Mouse (Mus musculus) liver (tissue): ENCODE results near the gene Thada.
"Not testable (repeated sequence)": the region's sequence is repeated elsewhere in the genome, so short reads cannot be mapped to it uniquely, and the experiment has no call there.

Source experiments
- DNase-seq: peaks from one replicate; pipeline ENCODE4 v3.0.0-alpha.2; 2020; ENCODE audit warnings: mixed read lengths

The Thada gene

DNA sequence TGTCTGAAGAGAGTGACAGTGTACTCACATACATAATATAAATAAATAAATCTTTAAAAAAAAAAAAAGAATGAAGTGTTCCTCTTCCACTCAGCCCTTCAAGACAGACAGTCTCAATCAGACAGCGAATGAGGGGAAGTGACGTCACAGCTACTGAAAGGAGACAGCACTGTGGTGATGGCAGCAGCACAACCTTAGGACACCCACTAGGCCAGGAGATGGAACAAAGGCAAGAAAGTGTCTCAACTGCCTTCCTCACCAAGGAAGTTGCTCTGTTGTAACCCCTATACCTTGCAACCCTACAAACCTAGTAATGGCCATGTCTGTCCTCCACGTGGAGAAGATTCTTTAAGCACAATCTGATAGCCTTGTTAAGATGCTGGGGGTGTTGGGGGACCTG, 125.4 kb downstream of the Thada start:
- no peak for DNase-seq

DNA sequence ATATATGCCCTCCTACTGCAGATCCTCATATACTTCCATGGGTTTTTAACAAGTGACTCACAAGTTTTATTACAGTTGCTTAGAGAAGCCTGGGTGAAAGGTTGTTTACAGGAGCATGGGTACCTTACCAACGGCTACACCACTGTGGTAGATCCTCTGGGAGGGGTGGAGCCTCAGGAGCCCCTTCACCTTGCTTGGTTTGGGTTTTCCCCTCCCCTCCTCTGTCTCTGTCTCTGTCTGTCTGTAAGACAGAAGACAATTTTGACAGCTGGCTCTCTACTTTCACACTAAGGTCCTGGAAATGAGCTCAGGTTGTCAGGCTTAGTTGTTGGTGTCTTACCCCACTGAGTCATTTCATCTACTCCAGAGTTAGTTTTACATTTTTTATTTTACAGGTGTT, 130.0 kb downstream of the Thada start:
- no peak for DNase-seq

DNA sequence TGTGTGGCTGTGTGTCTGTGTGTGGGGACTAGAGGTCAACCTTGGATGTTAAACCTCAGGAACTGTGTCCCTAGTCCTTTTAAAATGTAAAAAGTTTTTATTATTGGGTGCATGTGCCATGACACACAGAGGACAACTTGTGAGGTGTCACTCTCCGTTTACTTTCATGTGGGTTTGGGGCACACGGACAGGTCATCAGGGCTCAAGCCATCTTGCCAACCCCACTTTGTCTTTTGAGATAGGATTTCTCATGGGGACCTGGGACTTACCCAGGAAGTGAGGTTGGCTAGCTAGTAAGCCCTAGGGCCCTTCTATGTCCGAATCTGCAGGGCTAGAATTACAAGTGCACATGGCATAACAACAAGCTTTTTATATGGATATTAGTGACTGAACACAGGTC, 130.9 kb downstream of the Thada start:
- no peak for DNase-seq

DNA sequence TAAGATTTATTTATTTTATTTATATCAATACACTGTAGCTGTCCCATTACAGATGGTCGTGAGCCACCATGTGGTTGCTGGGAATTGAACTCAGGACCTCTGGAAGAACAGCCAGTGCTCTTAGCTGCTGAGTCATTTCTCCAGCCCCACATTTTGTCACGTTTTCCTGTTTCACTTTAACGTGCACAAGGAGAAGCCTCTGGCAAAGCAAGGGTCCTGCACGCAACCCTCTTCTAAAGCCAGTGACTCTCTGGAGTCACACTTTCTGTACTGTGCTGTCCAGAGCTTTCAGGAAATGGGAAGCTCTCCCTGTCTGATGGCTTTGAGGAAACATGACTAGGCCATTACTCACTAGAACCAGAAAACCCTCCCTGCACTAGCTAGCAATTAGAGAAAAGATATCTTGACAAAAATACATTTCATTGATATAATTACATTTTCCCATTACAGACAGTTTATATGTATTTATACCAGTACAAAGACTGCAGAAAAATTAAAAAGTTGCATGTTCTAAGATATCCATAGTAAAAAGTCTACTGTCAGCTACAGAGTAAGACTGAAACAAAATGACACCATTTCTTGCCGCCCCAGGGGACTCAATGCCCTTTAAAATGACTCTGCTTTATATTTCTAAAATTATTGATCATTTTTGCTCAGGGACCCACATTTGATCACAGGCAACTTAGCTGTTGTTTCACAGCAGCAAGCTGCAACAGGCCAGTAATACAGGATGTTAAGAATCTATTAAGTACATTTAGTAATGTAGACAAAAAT, 131.6 kb downstream of the Thada start:
- DNase-seq: no peak

DNA sequence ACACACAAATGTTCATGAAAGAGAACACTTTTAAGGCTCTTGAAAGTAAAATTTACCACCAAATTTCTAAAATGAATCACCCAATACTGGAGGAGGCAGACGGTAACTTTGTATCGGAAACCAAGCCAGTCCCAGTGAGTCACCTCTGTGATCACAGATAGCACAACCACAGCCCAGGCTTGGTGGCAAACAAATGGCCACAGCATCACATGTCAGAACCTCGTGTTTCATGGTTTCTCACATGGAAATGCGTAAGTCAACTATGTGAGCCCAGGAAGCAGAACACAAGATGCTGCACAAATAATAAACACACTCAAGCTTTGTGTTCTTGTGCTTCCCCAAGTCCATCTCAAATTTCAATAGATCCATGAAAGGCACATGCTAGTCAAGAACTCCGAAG, 133.1 kb downstream of the Thada start:
- DNase-seq: no peak

DNA sequence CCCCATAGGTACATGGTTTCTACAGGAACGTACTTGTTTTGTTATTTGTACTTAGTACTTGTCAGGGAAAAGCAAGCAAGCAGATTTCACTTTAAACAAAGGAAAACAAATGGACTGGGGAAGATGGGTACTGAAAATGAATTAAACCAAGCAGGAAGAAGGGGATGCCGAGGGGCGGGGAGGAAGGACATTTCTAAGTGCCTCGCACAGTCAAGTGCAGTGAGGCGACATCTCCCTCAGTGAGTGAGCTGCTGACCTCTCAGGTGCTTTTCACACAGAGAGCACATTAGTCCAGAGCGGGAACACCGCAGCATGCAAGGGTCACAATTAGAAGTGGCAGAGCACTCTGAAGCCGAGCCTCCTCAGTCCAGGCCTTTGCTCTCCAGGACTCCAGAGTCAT, 135.0 kb downstream of the Thada start:
- DNase-seq: no peak

DNA sequence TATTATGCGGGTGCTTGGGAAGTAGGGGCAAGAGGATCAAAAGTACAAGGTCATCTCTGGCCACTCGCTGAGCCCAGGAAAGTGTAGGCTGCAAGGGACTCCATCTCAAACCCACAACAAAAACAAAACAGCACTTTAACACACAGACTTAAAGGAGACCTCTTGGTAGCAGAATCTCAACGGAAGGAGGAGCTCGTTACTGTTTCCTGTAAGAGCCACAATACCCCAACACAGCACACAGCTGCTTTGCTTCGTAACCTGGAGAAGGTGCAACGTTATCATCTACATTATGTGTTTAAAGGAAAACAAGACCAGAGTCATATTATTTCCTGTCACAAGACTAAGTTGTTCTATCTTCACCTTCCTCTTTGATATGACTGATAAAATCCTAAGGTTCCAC, 135.5 kb downstream of the Thada start:
- no peak for DNase-seq

DNA sequence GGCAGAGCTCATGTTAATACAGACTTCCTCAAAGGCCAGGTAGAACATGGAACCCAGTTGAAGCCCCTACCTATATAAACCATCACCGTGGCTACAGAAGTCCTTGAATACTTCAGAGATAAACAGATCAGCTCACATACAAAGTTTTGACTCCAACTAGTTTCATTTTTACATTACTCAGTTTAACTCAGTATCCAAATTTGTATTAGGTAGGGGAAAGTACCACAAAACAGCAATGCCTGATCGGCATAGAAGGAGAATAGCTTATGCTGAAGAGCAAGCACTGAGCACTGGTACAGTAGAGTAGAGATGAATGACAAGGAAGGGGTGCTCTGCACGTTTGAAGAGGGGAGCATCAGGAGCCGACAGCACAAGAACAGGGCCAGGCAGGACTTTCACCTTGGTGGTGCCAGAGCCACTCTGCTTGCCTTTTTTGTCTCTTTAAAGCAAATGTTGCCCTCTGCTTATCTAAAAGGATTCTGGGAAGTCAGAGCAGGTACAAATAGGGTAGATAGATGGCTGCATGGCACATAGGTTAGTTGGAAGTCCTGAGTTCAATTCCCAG, 136.0 kb downstream of the Thada start:
- no peak for DNase-seq

DNA sequence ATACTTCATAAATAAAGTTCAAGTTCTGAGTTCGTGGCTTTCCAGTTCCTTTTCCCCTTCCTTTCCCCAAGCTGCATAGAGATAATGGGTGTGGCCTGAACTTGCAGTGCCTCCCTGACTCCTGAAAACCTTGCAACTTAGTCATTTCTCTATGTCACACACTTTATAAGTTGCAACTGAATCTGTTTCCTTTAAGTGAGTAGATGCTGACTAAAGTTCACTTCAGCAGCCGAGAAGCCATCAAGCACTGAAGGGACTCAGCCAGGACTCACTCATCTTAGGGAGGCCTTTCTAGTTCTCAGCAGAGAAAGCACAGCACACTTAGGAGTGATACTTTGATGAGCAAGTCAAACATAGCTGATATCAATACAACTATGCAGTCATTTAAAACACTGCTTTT, 137.5 kb downstream of the Thada start:
- no peak for DNase-seq

DNA sequence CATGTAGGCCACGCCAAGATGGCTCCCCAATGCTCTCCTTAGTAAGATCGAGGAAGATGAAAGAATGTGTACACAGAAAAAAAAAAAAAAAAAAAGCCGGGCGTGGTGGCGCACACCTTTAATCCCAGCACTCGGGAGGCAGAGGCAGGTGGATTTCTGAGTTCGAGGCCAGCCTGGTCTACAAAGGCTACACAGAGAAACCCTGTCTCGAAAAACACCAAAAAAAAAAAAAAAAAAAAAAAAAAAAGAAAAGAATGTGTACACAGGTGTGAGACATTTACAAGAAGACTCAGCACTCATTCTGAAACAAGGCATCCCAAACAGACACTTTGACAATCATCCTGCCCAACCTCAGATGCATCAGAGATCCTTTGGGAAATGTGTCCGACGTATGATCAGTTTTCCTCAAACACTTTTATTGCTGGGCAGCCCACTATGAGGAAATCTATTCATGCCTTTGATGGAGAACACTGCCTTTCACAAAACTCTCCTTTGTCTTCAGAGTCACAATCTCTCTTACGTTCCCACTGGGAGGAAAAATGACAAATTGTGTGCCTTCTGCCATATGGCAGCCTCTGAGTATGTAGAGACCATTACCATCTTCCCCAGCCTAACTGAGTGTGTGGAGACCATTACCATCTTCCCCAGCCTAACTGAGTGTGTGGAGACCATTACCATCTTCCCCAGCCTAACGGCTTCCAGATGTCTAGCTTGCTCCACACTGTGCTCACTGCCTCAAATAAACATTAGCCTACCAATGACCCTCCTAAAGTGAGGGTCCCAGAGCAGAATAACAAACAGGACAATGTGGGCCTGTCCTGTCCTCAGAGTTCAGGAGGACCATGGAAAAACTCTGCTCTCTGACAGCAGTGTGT, 138.7 kb downstream of the Thada start:
- DNase-seq: no peak

DNA sequence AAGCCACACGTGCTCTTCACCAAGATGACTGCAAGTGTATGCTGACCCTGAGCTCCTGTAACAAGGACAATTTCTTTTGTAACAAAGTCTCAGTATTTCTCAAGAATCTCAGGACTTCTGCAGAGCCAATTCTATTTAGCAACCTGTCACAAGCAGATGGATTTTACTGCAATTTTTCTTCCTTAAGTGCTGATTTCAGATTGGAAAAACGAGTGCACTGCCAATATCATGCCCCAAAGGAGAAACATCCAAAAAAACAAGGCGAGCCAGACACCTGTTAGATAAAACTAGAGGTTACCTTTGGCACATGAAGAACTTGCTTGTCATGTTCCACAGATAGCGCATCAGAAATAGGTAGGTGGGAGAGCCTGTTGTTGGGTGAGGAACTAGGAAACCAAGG, 143.8 kb downstream of the Thada start:
- DNase-seq: no peak

DNA sequence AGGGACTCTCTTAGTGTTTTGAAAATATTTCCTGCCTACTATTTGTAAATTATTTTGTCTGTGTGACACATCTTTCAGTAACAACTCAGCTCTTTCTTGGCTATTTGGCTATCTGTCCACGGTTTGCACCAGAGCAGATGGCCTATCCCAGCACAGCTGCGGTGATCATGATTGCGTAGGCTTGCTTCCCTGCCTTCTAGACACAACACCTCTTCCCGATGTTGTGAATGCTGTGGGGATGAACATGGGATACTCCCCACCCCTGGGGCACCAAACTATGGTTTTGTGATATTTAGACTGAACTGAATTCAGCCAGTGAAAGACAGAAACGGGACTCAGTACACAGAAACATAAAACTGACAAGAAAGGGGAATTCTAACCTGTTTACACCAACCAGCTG, 144.7 kb downstream of the Thada start:
- DNase-seq: no peak

DNA sequence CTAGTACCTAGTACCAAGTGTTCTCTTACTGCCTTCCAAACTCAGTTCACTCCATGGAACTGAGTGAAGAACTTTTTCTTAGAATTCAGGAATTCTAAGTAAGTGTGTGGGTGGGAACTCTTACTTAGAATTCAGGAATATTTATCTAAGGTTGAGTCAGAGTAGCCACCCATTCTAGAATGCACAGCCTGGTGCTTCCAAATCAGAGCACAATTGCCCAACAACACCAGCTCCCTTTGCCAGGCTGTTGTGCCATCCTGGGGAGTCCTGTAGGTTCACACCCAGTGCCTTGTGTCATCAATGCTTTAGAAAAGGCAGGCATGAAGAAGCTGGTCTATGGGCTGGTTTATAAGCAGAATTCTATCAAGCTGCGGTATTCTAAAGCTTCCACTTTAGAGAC, 145.4 kb downstream of the Thada start:
- DNase-seq: no peak

DNA sequence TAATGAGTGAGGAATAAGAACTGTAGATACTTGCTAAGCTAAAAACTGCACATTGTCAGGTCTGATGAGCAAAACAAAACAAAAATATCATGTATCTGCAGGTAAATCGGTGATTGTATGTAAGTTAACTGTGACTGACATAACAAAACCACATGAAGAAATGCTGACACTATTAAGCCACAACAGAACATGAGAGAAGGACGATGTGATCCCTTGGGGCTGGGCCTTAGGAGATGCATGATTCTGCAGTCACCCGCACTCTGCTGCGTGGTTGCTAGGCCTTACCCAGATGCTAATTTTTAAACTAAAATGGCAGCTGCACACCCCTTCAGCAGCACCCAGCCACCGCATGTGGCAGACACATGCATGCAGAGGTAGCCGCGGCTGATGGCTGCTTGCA, 151.7 kb downstream of the Thada start:
- DNase-seq: no peak

DNA sequence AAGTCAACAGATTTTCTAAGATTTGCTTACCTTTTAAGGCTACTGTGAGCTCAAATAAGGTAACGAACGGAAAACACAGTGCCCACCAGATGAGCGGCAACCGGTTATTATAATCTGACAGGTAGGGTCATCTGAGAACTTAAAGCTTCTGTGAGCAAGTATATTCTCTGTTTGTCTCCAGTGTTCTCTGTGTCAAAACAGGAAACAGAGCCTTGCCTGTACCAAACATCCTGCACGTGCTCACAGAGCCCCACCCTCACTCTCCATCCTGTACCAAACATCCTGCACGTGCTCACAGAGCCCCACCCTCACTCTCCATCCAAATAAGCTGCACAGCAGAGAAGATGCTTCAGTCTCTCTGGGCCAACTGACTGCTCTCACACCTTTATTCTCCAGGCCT, 152.5 kb downstream of the Thada start:
- DNase-seq: no peak

DNA sequence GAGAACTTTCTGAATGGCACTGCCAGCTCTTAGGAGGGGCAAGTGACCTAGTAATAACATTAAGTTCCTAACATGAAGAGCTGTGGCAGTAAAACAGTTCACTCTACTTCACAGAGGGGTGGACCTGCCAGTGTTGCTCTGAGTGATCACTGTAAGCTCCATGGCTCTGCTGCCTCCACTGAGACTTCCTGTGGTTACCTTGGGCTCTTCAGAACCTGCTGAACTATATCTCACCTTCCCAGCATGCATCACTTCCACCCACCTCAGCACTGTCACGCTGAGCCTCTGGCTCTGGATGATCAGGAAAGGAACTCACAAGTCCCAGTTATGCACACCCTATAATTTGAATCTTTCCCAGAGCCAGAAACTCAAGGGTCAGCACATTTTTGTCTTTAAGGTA, 159.9 kb downstream of the Thada start:
- DNase-seq: no peak

DNA sequence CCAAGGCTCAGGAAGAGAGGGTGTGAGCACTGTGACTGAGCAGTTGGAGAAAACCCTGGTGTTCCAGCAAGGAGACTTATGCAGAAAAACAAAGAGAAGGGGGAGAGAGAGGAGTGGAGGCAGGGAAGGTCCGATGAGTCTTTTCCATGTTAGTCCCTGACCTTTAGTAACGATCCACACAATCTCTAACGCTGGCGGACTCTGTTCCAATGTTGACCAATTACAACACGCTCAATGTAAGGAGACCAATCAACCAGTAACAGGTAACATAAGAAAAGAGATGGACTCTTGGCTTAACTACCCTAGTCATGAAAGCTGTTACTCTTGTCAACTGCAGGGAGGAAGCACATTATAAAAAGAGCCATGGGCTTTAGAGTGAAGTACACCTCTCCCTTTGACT, 160.9 kb downstream of the Thada start:
- no peak for DNase-seq

DNA sequence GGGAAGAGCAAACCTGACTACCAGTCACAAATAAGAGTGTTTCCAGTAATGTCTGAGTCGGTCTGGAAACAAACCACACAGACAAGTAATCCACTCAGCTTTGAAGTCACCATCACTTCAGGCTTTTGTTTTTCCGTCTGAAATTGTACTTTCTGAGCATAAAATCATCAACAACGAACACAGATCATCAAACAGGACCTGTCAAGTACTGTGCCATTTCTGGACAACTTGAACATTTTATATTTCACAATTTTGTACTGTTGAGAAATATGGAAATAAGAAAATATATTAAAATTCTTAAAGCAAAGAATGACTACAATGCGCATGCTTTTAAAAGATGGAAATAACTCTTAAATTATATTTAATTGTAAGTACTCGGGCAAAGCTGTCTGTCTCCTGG, 161.9 kb downstream of the Thada start:
- DNase-seq: no peak

DNA sequence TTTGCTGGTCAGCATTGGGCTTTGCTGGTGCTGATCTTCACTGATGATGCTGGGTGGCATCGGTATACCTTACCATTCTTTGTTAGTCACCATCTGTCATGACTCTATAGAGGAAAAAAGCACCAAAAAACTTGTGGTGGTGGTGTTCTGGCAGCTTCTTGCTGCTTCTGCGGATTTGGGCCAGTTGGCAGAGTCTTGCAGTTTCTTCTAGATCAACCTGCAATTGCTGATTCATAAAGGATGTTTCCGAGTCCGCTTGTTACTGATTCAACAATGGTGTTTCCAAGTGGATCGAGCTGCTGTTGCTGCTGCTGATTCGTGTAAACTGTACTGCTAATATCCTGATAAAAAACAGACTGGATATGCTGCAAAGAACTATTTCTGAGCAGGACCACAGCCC, 168.0 kb downstream of the Thada start:
- DNase-seq: no peak

DNA sequence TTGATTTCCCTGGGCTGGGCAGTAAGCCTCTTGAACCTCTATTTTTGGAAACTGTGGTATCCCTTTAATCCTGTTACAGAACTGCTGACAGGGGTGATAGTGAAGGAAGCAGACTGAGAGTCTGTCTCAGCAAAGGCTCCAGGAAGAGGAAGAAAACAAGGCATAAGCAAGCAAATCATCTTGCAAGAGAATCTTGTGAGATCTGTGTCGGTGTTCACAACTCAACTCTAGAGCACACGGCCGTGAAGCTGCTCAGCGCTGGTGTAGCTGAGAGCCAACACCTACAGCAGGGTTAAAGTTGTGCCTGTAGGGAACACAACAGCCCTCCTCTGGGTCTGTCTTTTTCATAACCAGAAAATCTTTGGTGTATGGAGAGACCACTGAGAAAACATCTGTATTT, 172.8 kb downstream of the Thada start:
- DNase-seq: no peak

DNA sequence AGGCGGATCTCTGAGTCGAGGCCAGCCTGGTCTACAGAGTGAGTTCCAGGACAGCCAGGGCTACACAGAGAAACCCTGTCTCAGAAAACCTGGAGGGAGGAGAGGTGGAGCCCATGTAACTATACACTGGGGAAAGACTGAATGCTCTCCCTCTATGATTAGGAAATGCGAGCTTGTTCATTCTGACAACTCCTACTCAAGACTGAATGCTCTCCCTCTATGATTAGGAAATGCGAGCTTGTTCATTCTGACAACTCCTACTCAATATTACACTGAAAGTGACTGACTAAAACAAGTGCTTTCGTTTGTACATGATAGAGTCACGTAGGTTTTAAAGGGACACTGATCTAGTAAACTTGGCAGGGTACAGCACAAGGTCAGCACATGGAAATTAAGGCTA, 174.8 kb downstream of the Thada start:
- not testable (repeated sequence) for DNase-seq

DNA sequence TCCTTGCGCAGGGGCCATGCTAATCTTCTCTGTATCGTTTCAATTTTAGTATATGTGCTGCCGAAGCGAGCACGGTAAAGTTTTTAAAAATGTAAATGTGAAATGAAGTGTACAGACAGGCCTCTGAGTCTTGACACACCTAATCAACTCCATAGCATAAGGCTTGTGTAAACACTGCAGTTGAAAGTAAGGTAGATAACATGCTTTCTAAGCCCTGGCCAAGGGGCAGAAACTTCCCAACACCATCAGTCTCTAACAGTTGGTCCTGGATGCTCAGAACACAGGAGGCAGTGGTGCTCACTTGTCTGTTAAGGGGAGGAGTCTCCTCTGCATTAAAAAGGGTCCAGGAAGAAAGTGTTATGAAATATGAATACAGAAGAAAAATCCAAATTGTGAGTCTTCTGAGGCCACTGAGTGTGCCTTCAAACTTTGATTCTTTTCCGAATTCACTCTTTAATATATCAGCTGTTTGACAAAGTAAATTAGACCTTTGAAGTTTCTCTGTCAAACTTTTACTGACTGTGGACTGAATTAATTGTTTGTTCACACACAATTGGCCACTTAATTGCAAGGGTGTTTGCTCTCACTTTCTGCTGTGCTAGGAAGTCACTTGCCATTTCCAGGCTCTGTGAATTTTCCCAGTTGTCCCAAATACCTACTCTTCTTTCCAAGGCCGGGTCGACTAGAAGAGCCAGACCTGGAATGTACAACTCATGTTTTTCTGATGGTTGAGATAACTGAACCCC, 178.2 kb downstream of the Thada start:
- DNase-seq: no peak

DNA sequence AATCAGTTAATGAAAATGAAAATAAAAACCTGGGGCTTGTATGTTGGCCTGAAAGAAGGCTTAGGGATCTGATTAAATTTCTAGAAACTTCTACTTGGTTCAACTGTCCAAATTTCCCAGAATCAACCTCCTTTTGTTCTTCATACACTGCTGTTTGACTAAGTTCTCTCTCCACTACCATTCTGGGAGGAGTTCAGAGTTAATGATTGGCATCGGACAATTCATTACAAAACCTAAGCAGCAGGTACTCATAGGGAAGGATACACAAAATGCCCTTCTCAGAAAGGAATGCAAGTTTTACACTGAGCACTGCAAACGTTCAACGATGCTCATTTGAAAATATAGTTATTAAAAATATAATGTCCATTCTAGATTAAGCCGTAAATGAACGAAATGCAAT, 179.5 kb downstream of the Thada start:
- DNase-seq: no peak
